Mouse (Mus musculus) c-Kit-positive CD71-positive TER-119-negative erythroid progenitor cells, embryonic 14.5 days (primary cell): ENCODE measurements at regions not wholly inside any gene's neighbourhood (a gene's known extent, or its start where the extent isn't known, plus 50 kb on each side); places are given as distances from the start of the nearest gene placed in this dataset.
"Not testable (repeated sequence)": the region's sequence is repeated elsewhere in the genome, so short reads cannot be mapped to it uniquely, and the experiment has no call there.

Experiments
- DNase-seq: peaks from one replicate; pipeline ENCODE4 v3.0.0-alpha.2; 2013; ENCODE audit warnings: low read depth

DNA sequence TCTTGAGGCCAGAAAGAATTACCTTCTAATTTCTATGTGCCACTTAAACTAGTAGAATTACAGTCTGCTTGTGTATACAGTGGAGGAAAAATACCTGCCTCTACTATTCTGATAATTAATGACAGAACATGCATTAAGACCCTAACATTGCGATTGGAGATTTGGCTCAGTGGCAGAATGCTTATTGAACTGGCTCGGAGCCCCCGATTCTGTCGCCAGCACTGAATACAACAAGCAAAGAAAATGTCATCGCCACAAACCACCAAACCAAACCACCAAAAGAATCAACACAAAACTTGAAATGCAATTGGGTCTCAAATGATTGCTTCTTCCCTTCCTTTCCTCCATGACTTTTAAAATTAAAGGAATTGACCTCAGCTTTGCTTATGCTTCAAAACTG is 122.9 kb upstream of the Emcn start:
- no peak for DNase-seq

DNA sequence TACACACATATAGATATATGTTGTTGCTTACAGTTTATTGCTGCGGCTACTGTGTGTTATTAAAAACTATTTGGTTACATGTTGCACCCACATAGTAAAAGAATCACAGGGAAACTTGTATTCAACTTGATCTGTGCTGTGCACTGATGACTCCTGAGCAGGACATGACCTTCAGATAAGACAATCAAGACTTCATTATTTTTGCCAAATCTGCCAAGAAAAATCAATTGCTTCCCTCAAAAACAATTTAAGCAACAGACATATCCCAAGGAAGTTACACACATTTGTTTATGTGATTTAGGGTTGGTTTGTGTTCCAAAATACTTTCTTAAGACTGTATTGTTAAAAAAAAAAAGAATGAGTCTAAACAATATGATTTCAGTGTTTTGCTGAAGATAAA is 114.7 kb upstream of the Emcn start:
- DNase-seq = no peak

DNA sequence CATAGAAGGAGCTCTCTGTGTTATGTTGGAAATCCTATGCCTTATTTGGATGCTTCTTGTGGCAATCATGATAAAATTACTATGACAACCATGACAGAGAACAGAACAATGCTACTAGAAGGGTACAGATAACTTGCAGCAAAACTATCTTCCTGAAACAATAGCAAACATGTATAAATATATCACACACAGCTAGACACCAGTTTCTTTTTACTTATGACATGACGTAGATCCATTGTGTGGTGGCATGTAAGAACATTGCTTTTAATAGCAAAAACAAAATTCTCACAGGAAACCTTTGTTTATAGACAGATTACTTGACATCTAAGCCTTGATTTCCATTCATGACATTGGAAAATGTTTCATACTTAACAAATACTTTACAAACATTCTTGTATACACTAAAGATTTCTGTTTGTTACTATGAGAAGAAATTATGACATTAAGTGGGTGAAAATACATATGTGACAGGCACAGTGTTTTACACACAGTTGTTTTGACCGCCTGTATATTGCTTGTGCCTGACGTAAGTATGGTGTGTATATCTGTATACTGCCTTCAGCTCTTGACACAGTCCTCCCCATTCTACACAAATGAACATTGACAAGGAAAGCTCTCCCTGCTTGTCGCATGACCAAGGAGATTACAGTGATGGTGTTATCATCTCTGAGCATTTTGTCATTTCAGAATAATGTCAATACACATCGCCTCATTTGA is 113.6 kb upstream of the Emcn start:
- DNase-seq = no peak

DNA sequence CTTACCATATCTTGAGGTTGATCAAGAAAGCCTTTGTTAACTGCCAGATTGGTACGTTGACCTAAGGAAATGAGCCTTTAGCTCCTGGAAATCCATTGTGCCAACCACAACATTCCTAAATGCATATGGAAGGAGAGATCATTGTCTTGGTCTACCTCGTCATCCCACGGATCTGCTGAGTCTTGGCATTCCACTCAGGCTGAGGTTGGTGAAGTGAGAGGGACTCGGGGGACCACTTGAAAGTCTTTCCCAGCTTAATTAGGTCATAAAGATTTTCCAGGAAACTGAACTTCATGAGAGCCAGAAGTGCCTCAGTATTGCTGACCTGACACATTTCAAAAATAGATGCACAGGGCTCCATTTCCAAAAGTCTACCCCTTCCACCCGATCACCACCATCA is 112.5 kb upstream of the Emcn start:
- DNase-seq = no peak

DNA sequence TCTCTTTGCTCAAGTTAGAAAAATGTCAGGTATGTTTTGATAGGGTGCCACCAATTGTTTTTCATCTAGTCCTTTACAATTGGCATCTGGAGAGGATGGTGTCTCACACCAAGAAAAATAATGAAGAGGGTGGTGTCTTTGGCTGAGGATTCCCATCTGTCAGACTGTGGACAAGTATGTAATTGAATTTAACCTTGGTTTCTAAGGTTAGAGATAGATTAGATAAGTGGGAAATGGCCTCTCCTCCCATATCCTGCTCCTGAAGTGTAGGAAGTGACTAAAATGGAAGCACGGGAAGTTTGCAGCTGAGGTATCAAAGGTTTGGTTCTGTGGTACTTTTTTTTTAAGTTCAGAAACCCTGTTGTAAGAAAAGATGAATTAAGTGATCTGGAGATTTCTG is 98.0 kb upstream of the Emcn start:
- DNase-seq = no peak

DNA sequence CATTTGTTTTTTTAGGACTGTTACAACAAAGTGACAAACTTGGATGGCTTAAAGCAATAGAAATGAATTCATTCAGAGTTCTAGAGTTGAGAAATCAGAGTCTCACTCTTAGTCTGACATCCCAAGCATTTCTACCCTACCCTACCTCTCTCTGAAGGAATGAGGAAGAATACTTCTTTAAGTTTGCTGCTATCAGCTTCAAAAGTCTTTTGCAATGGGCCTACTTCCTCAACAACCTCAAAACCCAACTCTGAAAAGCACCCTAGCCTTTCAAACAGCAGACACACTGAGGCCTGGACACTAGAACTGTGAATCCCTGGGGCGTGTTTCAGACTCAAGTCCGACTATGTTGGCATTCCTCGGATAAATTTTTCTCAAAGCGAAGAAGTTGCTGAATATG is 77.0 kb upstream of the Emcn start:
- no peak for DNase-seq

DNA sequence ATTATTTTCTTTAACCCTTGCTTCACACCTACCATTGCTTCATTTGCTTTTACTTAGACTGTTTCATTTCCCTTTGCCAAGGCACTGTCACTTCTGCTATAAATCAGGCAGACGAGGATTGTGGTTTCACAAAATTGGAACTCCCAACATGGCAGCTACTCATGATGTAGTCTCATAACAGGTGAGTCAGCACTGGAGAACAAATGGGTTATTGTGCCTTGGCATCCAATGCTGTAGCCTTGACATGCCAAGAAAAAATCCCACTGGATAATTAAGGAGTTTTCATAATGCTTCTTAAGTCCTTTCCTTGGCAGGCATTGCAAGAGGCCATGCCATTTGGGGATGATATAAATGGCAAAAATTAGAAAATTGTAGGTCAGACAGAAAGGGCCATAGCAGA is 73.1 kb upstream of the Emcn start:
- DNase-seq = no peak

DNA sequence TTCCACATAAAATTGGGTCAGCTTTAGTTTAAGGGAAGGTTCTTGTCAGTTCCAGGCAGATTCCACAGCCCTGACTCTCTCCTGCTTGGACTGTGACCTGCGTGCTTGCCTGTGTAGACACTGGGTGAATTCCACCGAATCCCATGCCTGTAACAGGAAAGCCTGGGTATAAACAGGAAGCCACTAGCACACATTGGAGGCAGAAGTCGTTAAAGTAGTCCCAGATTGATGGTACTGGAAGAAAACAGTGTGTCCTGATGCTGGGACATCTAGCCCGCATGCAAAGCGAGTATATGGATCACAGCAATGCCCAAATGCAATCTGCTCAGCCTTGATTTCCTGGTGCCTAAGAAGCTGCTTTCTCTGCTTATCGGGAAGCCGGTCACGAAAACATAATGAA is 65.4 kb upstream of the Emcn start:
- no peak for DNase-seq

DNA sequence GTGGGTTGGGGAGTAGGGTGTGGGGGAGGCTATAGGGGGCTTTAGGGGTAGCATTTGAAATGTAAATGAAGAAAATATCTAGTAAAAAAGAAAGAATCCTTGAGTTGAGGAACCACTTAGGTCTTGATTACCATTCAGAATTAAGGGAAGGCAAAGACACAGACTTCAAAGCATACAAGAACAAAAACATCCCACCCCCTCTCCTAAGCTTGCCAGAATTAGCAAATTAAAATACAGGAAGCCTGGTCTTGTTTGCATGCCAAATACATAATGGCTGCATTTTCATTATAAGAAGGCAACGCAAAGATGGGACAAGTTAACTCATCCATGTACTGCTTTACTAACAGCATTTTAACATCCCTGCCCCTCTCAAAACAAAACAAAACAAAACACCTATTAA is 61.6 kb upstream of the Emcn start:
- no peak for DNase-seq

DNA sequence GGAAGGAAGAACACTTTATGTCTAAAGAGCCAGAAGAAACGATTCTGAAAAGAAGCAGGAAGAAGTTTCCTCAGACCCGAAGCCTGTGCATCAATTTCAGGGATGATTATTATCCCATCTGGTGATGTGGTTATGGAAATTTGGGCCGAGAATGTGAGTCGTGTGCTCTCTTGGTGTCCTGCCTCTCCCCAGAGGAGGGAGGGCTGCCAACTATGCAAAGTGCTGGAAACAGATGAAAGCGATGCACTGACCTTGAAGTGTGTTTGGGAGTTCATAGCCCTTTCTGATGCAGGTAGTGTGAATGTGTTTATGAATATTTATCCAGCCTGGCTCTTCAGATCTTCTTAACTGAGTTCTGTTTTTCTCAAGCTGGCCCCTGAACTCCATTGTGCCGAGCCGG is 59.8 kb upstream of the Emcn start:
- no peak for DNase-seq

DNA sequence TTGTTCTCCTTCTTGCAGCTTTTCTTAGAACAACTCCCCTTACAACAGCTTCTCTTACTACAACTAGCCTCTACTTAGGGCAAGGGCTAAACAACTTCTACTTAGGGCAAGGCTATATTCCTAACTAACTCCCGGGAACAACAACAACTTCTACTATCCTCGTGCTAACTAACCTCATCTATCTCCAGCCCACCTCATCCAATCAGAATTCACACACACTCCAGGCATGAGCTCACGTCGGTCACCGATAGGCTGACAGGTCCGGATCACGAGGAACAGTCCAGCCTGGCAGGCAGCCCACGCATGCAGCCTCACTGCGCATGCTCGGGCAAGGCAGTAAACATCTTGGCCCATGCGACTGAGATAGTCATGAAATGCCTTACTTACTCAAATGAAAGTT is 53.3 kb upstream of the Emcn start:
- DNase-seq = not testable (repeated sequence)

DNA sequence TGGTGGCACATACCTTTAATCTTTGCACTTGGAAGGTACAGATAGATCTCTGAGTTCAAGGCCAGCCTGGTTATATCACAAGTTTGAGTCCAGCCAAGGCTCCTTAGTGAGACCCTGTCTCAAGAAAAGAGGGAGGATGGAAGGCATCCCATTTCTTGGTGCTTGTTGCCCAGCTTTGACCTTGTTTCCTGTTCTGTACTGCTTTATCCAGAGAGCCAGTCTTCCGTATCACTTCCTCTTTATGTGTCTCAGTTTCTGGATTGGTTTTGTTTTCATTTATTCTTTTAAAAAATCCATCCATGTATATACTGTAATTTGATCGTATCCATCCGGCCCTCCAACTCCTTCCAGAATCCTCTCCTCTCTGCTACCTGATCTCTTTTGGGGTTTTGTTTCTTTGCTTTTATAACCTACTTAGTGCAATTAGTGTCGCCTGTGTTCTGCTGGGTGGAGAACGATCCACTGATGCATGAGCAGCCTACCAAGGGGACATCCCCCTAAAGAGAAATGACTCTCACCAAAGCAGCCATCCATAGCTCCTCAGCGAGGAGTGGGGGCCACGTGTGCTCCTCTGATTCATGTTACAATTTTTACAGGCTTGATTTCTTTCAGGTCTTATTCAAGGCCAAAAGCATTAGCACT is 52.4 kb upstream of the Emcn start:
- DNase-seq = no peak

DNA sequence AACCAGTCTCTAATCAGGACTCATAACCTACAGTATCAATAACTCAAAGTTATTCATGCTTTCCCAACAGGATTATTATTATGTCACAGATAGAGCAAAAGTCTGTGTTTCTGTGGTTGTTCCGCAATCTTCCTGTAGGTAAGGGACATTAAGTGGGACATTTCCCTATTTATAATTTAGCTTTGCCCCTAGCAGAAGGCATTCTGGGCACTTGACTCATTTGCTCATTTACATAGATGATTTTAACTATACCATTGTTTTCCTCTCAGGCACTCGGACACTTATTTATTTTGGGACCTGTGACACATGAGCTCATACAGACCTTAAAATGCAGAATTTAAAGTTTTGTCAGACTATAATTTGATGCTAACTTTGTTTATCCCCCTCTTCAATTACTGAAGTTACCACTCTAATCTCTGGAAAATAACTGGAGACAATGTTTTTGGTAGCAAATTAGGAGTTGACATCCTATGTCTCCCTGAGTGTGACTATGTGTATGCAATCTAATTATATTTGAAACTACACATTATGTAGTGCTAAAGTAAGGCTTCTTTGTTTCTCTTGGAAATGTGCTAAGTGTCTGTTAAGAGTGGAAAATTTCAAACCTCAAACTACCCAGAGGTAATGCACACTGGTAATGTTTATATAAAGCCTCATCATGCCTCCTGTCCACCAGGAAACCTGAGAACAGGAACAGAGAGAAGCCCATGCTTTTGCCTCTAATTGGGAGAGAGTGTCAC is 51.8 kb upstream of the Emcn start:
- DNase-seq = no peak

DNA sequence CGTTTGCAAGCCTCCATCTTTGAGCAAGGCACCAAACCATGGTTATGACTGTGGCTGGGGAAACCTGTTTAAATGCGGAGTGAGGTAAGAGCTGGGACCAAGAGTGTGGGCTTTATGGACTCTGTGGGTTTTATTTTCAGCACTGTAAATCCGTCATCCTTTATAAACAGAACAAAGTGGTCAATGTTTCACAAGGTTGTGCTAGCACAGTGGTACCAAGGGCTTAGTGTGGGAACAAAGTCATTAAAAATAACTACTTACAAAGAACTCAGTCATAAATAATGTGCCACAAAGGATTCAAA is 51.2 kb upstream of the Emcn start:
- no peak for DNase-seq
